Mouse (Mus musculus) liver, embryonic 14.5 days (tissue): Measurements from ENCODE around the gene Ntrk3.

ENCODE experiments used
- CTCF ChIP-seq: IDR thresholded peaks from 2 replicates; pipeline ENCODE4 v1.5.1; 2016; ENCODE audit warnings: antibody characterized with exemption, low read depth, control low read depth
- EP300 ChIP-seq: IDR thresholded peaks from 2 replicates; pipeline ENCODE4 v1.6.1; 2016; ENCODE audit warnings: antibody characterized with exemption, low read depth

GRCm38 (mm10) chr7:78577462-78578110 is 160.2 kb downstream of the Ntrk3 start:
- TF ChIP-seq CTCF (no peak), EP300 (no peak)
